Mouse (Mus musculus) CH12.LX (cell line): ENCODE measurements around the gene Fgf14.

ENCODE experiments used
- CTCF ChIP-seq, 2 experiments: IDR thresholded peaks in 1 of 2; conservative IDR thresholded peaks in 1 of 2; 2 replicates each; pipeline ENCODE4 v1.5.1; 2011 to 2012; ENCODE audit warnings: low read depth in 2 of 2, low read length in 2 of 2, improper control_type of control experiment in 1 of 2, inconsistent platforms in 1 of 2, mild to moderate bottlenecking in 1 of 2, moderate library complexity in 1 of 2
- EP300 ChIP-seq: IDR thresholded peaks from 2 replicates; pipeline ENCODE4 v1.6.1; 2011; ENCODE audit warnings: low read length, improper control_type of control experiment
- ETS1 ChIP-seq: conservative IDR thresholded peaks from 2 replicates; pipeline ENCODE4 v1.6.1; 2012; ENCODE audit warnings: low read depth, mild to moderate bottlenecking, inconsistent platforms, low read length, improper control_type of control experiment, moderate library complexity
- HCFC1 ChIP-seq: IDR thresholded peaks from 2 replicates; pipeline ENCODE4 v1.6.1; 2012; ENCODE audit warnings: low read depth, mild to moderate bottlenecking, inconsistent platforms, low read length, improper control_type of control experiment
- KAT2A ChIP-seq: IDR thresholded peaks from 2 replicates; pipeline ENCODE4 v1.6.1; 2012; ENCODE audit warnings: low read length, improper control_type of control experiment, inconsistent platforms; ENCODE audit not compliant: insufficient replicate concordance
- MXI1 ChIP-seq: IDR thresholded peaks from 2 replicates; pipeline ENCODE4 v1.6.1; 2011; ENCODE audit warnings: mild to moderate bottlenecking, low read depth, low read length, improper control_type of control experiment
- MYC ChIP-seq: IDR thresholded peaks from 2 replicates; pipeline ENCODE4 v1.6.1; 2011; ENCODE audit warnings: low read depth, mild to moderate bottlenecking, improper control_type of control experiment, low read length
- POLR2A ChIP-seq: IDR thresholded peaks from 2 replicates; pipeline ENCODE4 v1.6.1; 2011; ENCODE audit warnings: low read depth, mild to moderate bottlenecking, improper control_type of control experiment, low read length
- USF2 ChIP-seq: conservative IDR thresholded peaks from 2 replicates; pipeline ENCODE4 v1.6.1; 2011; ENCODE audit warnings: low read depth, low read length, improper control_type of control experiment
- ZNF384 ChIP-seq: IDR thresholded peaks from 2 replicates; pipeline ENCODE4 v1.6.1; 2012; ENCODE audit warnings: low read depth, low read length, improper control_type of control experiment, inconsistent platforms

DNA sequence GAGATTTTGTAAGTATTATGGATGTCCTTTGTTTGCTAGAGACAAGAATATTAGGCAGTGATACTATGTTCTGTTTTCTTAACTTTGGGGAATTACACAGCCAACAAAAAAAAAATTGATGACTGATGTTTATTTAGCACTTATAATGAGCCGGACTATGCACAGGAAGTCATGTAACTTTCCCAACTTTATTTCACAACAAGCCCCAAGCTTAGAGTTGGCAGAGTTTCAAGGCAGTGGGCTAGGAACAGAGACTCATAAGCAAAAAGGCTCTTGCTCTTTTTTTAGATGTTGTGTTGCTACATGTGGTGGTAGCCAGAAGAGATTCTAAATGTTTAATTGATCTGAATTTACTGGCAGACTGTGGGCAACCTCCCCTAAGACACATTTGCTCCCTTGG lies 191.7 kb downstream of the Fgf14 start:
- TF ChIP-seq CTCF (conservative IDR thresholded peaks at IDR 0.05 in 1 of 2, IDR thresholded peaks at IDR 0.05 in 1 of 2; ENCODE audit: low read depth in 2 of 2, low read length in 2 of 2) (no peak), ETS1 (no peak), KAT2A (no peak), POLR2A (no peak), EP300 (no peak), ZNF384 (no peak), MYC (no peak), HCFC1 (no peak), USF2 (no peak), MXI1 (no peak)
